Mouse (Mus musculus) heart, embryonic 12.5 days (tissue): ENCODE data around the gene Ugt1a6b. TPM values are rescaled to one million over a fixed set of nuclear protein-coding genes. Genes with fewer than 3 reads are reported as not detected.
A peak's percentile ranks its signal among the peaks of the same experiment; 100 is the strongest.

Source experiments
- ATAC-seq: fragments of 200-750 bp; cut with Nextera tagmentation; 2 replicates; pipeline ENCODE4 v1.8.0; 2017; ENCODE audit warnings: moderate TSS enrichment, moderate library complexity; ENCODE audit not compliant: insufficient number of reproducible peaks, low FRiP score
- H3K27ac ChIP-seq: fragments of 300-500 bp; sonication (generic); 2 replicates; pipeline ENCODE4 v1.5.1; 2016; ENCODE audit warnings: mild to moderate bottlenecking, moderate library complexity; ENCODE audit not compliant: poor library complexity, severe bottlenecking
- H3K27me3 ChIP-seq: fragments of 300-500 bp; sonication (generic); replicated peaks from 2 replicates; pipeline ENCODE4 v1.6.1; 2016; ENCODE audit warnings: mild to moderate bottlenecking, moderate library complexity
- H3K36me3 ChIP-seq: fragments of 300-500 bp; sonication (generic); 2 replicates; pipeline ENCODE4 v1.6.1; 2016; ENCODE audit warnings: mild to moderate bottlenecking, moderate library complexity
- H3K4me1 ChIP-seq: fragments of 300-500 bp; sonication (generic); replicated peaks from 2 replicates; pipeline ENCODE4 v1.6.1; 2016; ENCODE audit warnings: mild to moderate bottlenecking
- H3K4me2 ChIP-seq: fragments of 300-500 bp; sonication (generic); 2 replicates; pipeline ENCODE4 v1.6.1; 2016; ENCODE audit warnings: mild to moderate bottlenecking, moderate library complexity
- H3K4me3 ChIP-seq: fragments of 300-500 bp; sonication (generic); 2 replicates; pipeline ENCODE4 v1.5.1; 2016; ENCODE audit warnings: mild to moderate bottlenecking
- H3K9ac ChIP-seq: fragments of 300-500 bp; sonication (generic); 2 replicates; pipeline ENCODE4 v1.6.1; 2016; ENCODE audit warnings: mild to moderate bottlenecking, moderate library complexity
- H3K9me3 ChIP-seq: fragments of 300-500 bp; sonication (generic); replicated peaks from 2 replicates; pipeline ENCODE4 v1.6.1; 2016; ENCODE audit warnings: mild to moderate bottlenecking, moderate library complexity
- WGBS: fragments of 180-500 bp; shearing (Covaris S2); methylation state at CpG from one replicate; pipeline ENCODE4 v1.1.7; 2016; 5-methylcytosine and 5-hydroxymethylcytosine counted together
- polyA plus RNA-seq: library from polyadenylated mRNA; unstranded; fragments of >200 nt; fragmentation: Nextera tagmentation; extraction: Ambion mirVana; gene quantifications from 2 replicates; pipeline ENCODE4 v1.2.1, GENCODE M21; 2016

Ugt1a6b gene
- polyA plus RNA-seq, 1 experiment from 2014 or later: not detected

DNA sequence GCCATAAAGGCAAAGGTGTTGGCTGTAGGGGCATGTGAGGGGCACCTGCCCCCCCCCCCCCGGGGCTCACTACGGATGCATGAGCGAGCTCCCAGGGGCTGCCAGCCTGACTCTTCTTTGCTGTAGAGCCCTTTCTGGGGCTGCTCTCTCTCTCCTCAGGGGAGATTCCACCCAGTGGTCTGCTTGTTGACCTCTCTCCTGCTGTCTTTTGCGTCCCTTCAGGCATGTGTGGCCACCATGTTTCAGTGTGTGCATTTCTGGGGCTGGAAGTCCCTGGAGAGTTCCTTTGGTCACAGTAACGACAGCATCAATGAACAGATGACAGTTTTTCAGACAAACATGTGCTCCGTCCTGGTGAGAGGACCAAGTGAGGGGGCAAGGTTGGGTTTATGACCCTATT is 155.3 kb downstream of the Ugt1a6b start:
- Histone ChIP-seq H3K9me3 (peaks cover 49% of the 10 kb centered on the region), H3K4me3 (no peak overlapping the region), H3K4me2 (no peak overlapping the region), H3K36me3 (peaks cover 39% of the 10 kb centered on the region), H3K27ac (no peak overlapping the region), H3K27me3 (no peaks in the 10 kb centered on the region), H3K9ac (no peak overlapping the region), H3K4me1 (peaks cover 24% of the 10 kb centered on the region)
- ATAC-seq: no peak
- 68% methylated on average over 6 of the region's 6 CpGs for WGBS

DNA sequence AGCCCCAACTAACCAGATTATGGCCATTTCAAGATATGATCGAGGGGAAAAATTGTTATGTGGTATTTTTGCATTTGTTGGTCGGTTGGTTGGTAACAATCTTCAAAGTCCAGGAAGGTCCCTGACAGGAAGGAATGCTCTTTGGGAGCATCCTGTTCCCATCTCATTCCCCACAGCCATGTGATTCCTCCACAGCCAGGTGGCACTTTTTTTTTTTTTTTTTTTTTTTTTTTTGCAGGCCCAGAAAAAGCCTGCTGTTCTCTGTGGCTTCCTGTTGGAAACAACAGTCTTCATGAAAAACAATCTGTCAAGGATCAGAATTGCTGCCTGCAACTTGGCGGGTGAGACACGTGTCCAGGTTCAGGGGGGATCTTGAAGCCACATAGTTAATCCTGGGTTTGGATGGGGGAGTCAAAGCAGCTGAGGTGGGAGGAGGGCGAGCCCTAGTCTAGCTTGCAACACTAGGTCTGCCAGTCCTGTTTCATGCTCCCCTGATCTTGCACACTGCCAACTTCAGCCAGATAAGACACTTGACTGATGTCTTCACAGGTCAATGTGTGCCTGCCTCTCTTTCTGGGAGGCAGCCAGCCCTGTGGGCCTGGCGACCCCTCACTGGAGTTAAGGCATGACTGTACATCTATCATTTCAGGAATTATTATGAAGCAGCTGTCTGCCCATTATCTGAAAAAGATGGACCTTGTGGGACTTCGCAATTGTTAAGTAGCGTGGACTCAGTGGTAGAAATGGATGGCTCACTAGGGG is 156.0 kb downstream of the Ugt1a6b start:
- ATAC-seq: 0 out of 2 replicates have a peak, but pooled peaks have one; percentile 0
- Histone ChIP-seq H3K9ac (0 out of 2 replicates have a peak overlapping the region, but pooled peaks have one; percentile 0), H3K27me3 (no peaks in the 10 kb centered on the region), H3K4me2 (no peak overlapping the region), H3K4me1 (peaks cover 24% of the 10 kb centered on the region), H3K4me3 (no peak overlapping the region), H3K27ac (no peak overlapping the region), H3K36me3 (peaks cover 46% of the 10 kb centered on the region), H3K9me3 (peaks cover 43% of the 10 kb centered on the region)
- 63% methylated on average over 8 of the region's 8 CpGs for WGBS

DNA sequence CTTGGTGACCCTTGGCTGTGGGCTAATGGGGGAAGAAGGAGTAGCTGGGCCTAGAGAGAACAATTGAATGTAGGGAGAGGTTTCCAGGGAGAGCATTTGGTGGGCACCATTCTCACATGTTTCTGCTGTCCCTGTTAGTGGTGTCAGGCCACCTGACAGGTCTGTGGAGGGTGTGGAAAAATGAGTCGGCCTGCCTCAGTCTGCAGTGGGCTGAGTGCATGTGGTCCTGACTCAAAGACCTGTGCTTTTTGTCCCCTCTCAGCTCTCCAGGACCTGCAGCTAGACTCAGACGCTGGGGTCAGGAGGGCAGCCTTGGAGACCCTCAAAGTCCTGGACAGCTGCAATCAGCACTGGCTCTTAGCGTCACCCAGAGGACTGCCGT is 156.6 kb downstream of the Ugt1a6b start:
- ATAC-seq: 0 out of 2 replicates have a peak, but pooled peaks have one; percentile 2
- peaks cover 26% of the 10 kb centered on the region for H3K4me1 ChIP-seq
- H3K9ac ChIP-seq: no peak overlapping the region
- 73% methylated on average over 4 of the region's 4 CpGs for WGBS
- no peak overlapping the region for H3K4me2 ChIP-seq
- peaks cover 51% of the 10 kb centered on the region for H3K36me3 ChIP-seq
- H3K27me3 ChIP-seq: no peaks in the 10 kb centered on the region
- H3K9me3 ChIP-seq: peaks cover 41% of the 10 kb centered on the region
- H3K4me3 ChIP-seq: no peak overlapping the region
- no peak overlapping the region for H3K27ac ChIP-seq

DNA sequence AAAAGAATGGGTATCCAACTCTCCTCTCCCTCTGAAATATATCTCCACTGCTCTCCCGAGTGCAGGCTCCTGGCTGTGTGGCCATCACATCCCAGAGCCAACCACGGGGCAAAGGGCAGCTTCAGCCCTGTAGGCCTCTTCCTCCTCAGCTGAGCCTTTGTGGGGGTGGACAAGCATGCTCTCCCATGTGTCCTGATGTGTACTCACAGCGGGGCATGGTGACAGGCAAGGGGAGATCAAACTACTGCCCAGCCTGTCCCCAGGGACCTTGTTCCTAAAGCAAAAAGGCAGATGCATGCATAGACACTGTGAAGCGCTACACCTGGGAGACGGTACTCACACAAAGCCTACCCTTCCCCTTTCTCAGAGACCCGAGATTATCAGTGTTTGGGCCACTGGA is 157.1 kb downstream of the Ugt1a6b start:
- Histone ChIP-seq H3K4me1 (peaks cover 31% of the 10 kb centered on the region), H3K27me3 (no peaks in the 10 kb centered on the region), H3K4me2 (no peak overlapping the region), H3K27ac (no peak overlapping the region), H3K9me3 (peaks cover 36% of the 10 kb centered on the region), H3K4me3 (no peak overlapping the region), H3K36me3 (peaks cover 56% of the 10 kb centered on the region), H3K9ac (no peak overlapping the region)
- 78% methylated on average over 6 of the region's 6 CpGs for WGBS
- peak; percentile 1; the same call in 1 of the 2 replicates for ATAC-seq

DNA sequence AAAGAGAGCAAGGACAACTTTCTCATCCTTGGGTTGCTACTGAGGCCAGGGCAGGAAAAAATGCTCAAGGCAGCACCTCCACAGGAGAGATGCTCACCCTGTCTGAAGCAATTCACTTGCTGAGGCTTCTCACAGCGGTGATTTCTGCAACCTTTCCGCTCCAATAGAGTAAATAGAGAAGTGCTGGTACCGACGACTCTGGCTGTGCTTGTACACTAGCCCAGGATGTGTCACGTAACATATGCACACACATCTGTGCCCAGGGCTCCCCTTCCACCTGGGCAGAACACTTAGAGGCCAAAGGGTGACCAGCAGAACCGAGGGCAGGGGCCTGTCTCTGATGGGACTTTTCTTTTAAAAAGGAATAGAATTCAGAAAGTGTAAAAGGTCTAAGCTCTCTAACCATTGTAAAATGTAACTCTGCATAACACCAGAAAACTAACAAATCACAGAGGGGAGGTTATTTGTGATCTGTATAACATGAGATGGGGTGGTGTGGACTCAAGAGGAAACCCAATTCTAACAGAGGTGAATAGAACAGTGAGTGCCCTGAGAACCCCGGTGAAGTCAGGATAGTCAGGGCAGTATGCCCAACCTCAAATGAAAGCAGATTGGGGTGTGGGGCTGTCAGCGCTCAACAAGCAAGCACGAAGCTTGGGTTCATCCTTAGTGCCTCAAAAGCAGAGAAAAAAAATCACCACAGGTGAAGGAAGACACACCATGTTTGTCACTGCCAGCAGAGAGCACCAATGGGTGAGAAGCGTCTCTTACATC is 157.7 kb downstream of the Ugt1a6b start:
- H3K27me3 ChIP-seq: no peaks in the 10 kb centered on the region

DNA sequence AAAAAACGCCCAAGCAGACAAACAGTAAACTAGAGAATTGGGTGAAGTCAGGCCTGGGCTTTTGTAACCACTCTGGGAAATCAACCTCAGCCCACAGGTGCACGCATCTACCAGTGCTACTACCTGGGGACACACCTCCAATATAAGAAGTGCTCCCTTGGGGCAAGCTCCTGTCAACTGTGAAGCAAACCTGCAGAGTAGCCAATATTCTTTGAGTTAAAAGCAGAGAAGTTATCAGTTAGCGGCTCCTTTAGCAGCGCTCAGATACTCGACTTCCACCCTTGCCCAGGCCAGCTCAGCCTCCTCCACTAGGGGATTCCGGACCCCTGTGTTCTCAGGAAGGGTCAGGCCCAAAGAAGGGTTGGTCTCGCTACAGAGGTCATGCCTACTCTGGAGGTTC is 158.7 kb downstream of the Ugt1a6b start:
- ATAC-seq: 0 out of 2 replicates have a peak, but pooled peaks have one; percentile 0
- Histone ChIP-seq H3K9me3 (peaks cover 20% of the 10 kb centered on the region), H3K4me2 (no peak overlapping the region), H3K9ac (no peak overlapping the region), H3K36me3 (peaks cover 72% of the 10 kb centered on the region), H3K4me3 (no peak overlapping the region), H3K27me3 (no peaks in the 10 kb centered on the region), H3K4me1 (peaks cover 35% of the 10 kb centered on the region), H3K27ac (no peak overlapping the region)
- WGBS: 83% methylated on average over 7 of the region's 7 CpGs

More for the DNA sequence above, 157.7 kb downstream of the Ugt1a6b start:
- WGBS: 81% methylated on average over 10 of the region's 10 CpGs
- peaks cover 35% of the 10 kb centered on the region for H3K4me1 ChIP-seq
- no peak overlapping the region for H3K4me2 ChIP-seq
- H3K9me3 ChIP-seq: peaks cover 29% of the 10 kb centered on the region
- no peak overlapping the region for H3K4me3 ChIP-seq
- H3K36me3 ChIP-seq: peaks cover 63% of the 10 kb centered on the region
- no peak overlapping the region for H3K27ac ChIP-seq
- no peak overlapping the region for H3K9ac ChIP-seq
- no peak for ATAC-seq

DNA sequence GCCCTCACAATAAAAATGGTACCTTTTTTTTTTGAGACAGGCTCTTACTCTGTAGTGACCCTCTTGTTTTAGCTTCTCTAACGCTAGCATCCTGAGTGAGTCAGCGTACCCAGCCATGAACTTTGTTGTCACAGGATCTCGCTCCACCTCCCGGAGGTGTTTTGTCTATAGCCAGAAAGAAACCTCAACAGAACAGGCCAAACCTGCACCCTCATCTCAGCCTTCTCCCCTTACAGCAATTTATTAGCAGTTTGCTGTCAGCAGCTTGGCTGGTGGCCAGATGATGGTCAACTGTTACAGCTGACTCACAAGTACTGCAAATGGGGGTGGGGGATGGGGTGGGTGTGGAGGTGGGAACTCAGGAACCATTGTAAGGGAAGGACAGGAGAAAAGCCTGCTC is 159.2 kb downstream of the Ugt1a6b start:
- Histone ChIP-seq H3K36me3 (peaks cover 78% of the 10 kb centered on the region), H3K4me1 (peaks cover 35% of the 10 kb centered on the region), H3K27me3 (no peaks in the 10 kb centered on the region), H3K9ac (no peak overlapping the region), H3K4me3 (no peak overlapping the region), H3K9me3 (peaks cover 16% of the 10 kb centered on the region), H3K4me2 (no peak overlapping the region), H3K27ac (no peak overlapping the region)
- WGBS: 75% methylated on average over 4 of the region's 4 CpGs
- ATAC-seq: peak; percentile 5; the same call in 1 of the 2 replicates

DNA sequence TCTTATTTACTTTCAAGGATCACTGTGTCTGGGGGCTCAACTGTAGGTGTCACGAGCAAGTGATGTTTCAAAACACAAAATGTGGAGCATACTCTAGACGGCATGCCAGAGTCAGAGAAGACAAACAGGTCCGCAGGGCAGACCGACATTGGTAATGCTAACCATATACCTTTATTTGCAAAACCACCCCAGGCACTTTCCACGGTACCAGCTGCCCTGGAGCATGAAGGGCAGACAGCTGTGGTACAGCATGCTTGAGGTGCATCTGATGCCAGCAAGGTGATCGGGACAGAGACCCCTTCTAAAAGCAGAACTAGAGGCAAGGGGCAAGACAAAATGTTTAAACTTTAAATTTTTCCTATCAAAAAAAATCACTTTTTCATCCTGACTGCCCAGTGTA is 159.9 kb downstream of the Ugt1a6b start:
- peaks cover 85% of the 10 kb centered on the region for H3K36me3 ChIP-seq
- no peak overlapping the region for H3K27ac ChIP-seq
- no peak overlapping the region for H3K4me3 ChIP-seq
- no peak overlapping the region for H3K4me2 ChIP-seq
- WGBS: 75% methylated on average over 6 of the region's 6 CpGs
- no peaks in the 10 kb centered on the region for H3K27me3 ChIP-seq
- H3K9me3 ChIP-seq: peaks cover 9% of the 10 kb centered on the region
- H3K9ac ChIP-seq: no peak overlapping the region
- no peak for ATAC-seq
- H3K4me1 ChIP-seq: peaks cover 35% of the 10 kb centered on the region

DNA sequence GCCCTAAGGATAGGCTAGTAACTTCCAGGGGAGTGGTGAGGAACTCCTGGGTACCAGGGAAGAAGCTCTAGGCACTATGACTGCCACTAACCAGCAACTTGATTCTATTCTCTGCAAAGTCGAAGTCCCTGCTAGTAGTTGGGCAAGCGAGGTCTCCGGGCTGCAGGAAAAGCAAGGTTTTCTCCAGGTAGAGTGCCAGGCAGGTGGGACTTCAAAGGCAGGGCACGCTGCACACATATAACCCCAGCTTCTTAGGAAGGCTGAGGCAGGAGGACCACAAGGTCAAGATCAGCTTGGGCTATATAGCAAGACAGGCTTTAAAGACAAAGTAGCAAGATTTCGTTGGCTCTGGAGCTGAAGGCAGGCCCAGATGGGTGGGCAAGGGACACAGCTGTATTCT is 160.7 kb downstream of the Ugt1a6b start:
- Histone ChIP-seq H3K27me3 (no peaks in the 10 kb centered on the region), H3K4me3 (no peak overlapping the region), H3K9ac (no peak overlapping the region), H3K4me2 (no peak overlapping the region), H3K4me1 (peaks cover 35% of the 10 kb centered on the region), H3K36me3 (peaks cover 93% of the 10 kb centered on the region), H3K27ac (no peak overlapping the region), H3K9me3 (peaks cover 3% of the 10 kb centered on the region; the same call in 1 of the 2 replicates)
- 88% methylated on average over 5 of the region's 5 CpGs for WGBS
- ATAC-seq: no peak

DNA sequence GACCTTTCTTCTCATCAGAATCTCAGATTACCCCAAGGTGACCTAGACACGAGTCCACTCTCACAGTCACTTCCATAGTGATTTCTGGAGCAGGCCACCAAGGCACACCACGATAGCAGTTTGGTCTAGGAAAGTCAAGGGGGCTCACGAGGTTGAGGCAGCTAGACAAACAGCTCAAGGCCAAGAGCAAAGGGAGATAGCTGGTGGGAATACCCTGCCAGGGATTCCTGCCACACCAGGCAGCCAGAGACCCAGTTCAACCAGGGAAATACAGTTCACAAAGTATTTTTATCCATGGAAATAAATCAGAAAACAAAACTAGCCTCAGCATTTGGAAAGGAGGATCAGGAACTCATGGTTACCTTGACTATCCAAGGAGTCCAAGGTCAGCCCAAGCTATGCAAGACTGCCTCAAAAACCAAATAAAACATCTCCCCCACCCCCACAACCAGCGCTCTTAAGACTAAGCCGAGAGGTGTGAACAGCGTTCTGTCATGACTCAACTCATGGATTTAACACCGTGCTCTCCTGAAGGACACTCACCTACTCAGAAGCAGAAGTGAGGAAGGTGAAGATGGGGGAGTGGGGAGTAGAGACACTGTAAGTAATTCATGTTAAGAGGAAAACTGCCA is 161.3 kb downstream of the Ugt1a6b start:
- H3K27me3 ChIP-seq: no peaks in the 10 kb centered on the region
- H3K4me2 ChIP-seq: no peak overlapping the region
- ATAC-seq: no peak
- peaks cover 99% of the 10 kb centered on the region for H3K36me3 ChIP-seq
- H3K4me1 ChIP-seq: peaks cover 32% of the 10 kb centered on the region
- no peak overlapping the region for H3K4me3 ChIP-seq
- H3K27ac ChIP-seq: no peak overlapping the region
- peaks cover 3% of the 10 kb centered on the region; the same call in 1 of the 2 replicates for H3K9me3 ChIP-seq
- 78% methylated on average over 7 of the region's 7 CpGs for WGBS
- H3K9ac ChIP-seq: no peak overlapping the region

DNA sequence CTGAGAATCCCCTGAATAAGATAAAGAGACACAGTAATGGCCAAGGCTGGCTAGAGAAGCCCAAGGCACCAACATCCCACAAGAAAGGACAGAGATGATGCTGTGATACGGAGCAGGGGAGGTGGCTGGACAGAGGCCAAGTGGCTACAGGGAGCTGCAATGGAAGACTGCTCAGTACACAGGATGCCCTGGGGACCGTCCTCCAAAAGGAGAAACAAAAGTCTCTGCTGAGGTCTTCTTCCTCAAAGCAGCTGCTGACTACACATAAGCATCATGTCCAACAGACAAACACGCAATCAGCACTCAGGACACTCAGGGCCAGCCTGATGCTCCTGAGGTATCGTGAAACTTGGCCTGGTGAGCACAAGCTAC is 161.8 kb downstream of the Ugt1a6b start:
- peaks cover 3% of the 10 kb centered on the region; the same call in 1 of the 2 replicates for H3K9me3 ChIP-seq
- H3K27ac ChIP-seq: no peak overlapping the region
- H3K27me3 ChIP-seq: no peaks in the 10 kb centered on the region
- H3K9ac ChIP-seq: no peak overlapping the region
- H3K4me1 ChIP-seq: peaks cover 27% of the 10 kb centered on the region
- H3K36me3 ChIP-seq: peaks cover 100% of the 10 kb centered on the region
- WGBS: 67% methylated on average over 4 of the region's 4 CpGs
- no peak overlapping the region for H3K4me3 ChIP-seq
- no peak overlapping the region for H3K4me2 ChIP-seq
- no peak for ATAC-seq
